Mouse (Mus musculus) layer of hippocampus, postnatal 14 days (tissue): ENCODE data around the gene Eppin. TPM values are rescaled to one million over a fixed set of nuclear protein-coding genes. Genes with fewer than 3 reads are reported as not detected.
"Not testable (repeated sequence)": the region's sequence is repeated elsewhere in the genome, so short reads cannot be mapped to it uniquely, and the experiment has no call there.

Experiments
- DNase-seq, 2 experiments: peaks; one replicate each; pipeline ENCODE4 v3.0.0; 2021 to 2022; ENCODE audit warnings: low spot score in 2 of 2, mixed read lengths in 1 of 2
- long read RNA-seq, 2 experiments: library from polyadenylated mRNA; stranded (forward); transcript quantifications; one replicate each; pipeline ENCODE4 v2.0.0; 2021
- total RNA-seq, 2 experiments: library from RNA; stranded (reverse); gene quantifications; 2 replicates each; pipeline ENCODE4 v1.2.3; 2021

Eppin gene
- total RNA-seq: not detected
- long read RNA-seq, experiment 1: 0 reads
- long read RNA-seq, experiment 2: 0 reads

GRCm38 (mm10) chr2:164593494-164593893, at the start of gene Eppin:
Gene Eppin (minus strand): TSS chr2:164593594.
- no peak for DNase-seq

GRCm38 (mm10) chr2:164641881-164642673, 48.7 kb upstream of the Eppin start:
- DNase-seq: peak; percentile 7 to 16

GRCm38 (mm10) chr2:164641129-164641528, 47.7 kb upstream of the Eppin start:
- no peak for DNase-seq

GRCm38 (mm10) chr2:164638696-164639095, 45.3 kb upstream of the Eppin start, which contains the start of gene Wfdc16:
Gene Wfdc16 (minus strand): TSS chr2:164638796.
- DNase-seq: no peak

- DNase-seq: no peak
Observed at GRCm38 (mm10) chr2:164635266-164635665, 41.9 kb upstream of the Eppin start.

- no peak for DNase-seq
Observed at GRCm38 (mm10) chr2:164621775-164622174, 28.4 kb upstream of the Eppin start.

- no peak for DNase-seq
Observed at GRCm38 (mm10) chr2:164619050-164619449, 25.7 kb upstream of the Eppin start.

GRCm38 (mm10) chr2:164615386-164615785, 22.0 kb upstream of the Eppin start:
- no peak for DNase-seq

GRCm38 (mm10) chr2:164613471-164613870, 20.1 kb upstream of the Eppin start, which contains the start of the genes Wfdc6b and Wfdc8:
Gene Wfdc6b (plus strand): TSS chr2:164613522.
Gene Wfdc8 (minus strand): TSS chr2:164613626.
- peak in 1 of 2 experiments; percentile 6 for DNase-seq

GRCm38 (mm10) chr2:164608781-164609180, 15.4 kb upstream of the Eppin start:
- DNase-seq: no peak

- no peak for DNase-seq
Observed at GRCm38 (mm10) chr2:164604411-164604810, 11.0 kb upstream of the Eppin start.

- no peak for DNase-seq
Observed at GRCm38 (mm10) chr2:164603482-164603881, 10.1 kb upstream of the Eppin start.

- no peak for DNase-seq
Observed at GRCm38 (mm10) chr2:164600179-164600578, 6.8 kb upstream of the Eppin start.

GRCm38 (mm10) chr2:164592014-164592413, 1.4 kb downstream of the Eppin start:
- peak; percentile 18 to 45 for DNase-seq

GRCm38 (mm10) chr2:164585025-164585725, 8.2 kb downstream of the Eppin start, which contains the start of gene Wfdc6a:
Gene Wfdc6a (minus strand): TSS chr2:164585447.
- DNase-seq: not testable (repeated sequence)

- not testable (repeated sequence) for DNase-seq
Observed at GRCm38 (mm10) chr2:164573359-164573758, 20.0 kb downstream of the Eppin start, which contains the start of gene Spint3. Gene Spint3 (minus strand): TSS chr2:164573459.

- DNase-seq: no peak
Observed at GRCm38 (mm10) chr2:164567460-164567859, 25.9 kb downstream of the Eppin start.

- DNase-seq: no peak
Observed at GRCm38 (mm10) chr2:164566997-164567396, 26.4 kb downstream of the Eppin start.

- no peak for DNase-seq
Observed at GRCm38 (mm10) chr2:164564346-164564745, 29.0 kb downstream of the Eppin start.

GRCm38 (mm10) chr2:164563339-164564038, 29.9 kb downstream of the Eppin start:
- DNase-seq: peak; percentile 31 to 37
